Mouse (Mus musculus): ENCODE measurements around the gene Ube2q2.

DNA sequence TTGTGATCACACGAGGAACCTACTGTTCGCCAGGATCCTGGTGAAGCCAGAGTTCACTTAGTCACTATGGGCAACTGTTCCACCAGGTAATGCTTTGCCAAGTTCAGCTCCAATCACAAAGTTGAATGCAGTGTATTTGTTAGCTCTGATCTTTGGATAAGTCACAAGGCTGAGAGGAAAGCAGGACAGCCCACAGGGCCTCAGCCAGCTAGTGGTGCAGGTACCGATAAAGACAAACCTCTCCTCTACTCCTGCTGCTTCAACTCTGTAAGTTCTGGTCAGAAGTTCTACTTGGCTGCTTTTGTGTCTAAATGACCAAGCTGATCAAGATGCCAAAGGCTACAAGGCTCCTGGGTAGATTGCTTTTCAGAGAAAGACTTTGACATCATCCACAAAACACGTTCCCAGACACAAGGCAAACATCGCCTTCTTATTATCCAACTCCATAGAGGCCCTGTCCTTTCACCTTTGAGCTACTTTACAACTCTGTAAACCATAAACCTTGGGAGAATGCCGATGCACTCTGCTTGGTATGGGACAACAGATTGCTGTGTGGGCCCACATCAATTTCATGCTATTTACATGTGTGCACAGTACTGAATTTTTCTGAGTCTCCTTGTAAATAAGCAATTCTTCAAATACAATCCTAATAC, 102.1 kb downstream of the Ube2q2 start:
- TF ChIP-seq CTCF (IDR thresholded peaks at IDR 0.05; ENCODE audit: low read depth, low read length) (no peak), POLR2A (IDR thresholded peaks at IDR 0.05; ENCODE audit: extremely low read depth, insufficient read depth, low read length) (no peak)

Measured in liver, adult 2 months (tissue).